ENCODE assay signal across 8 mouse cellular contexts in genomic region chr14:55873714-55874683, GRCm38 (mm10). TPM values are rescaled to one million over a fixed set of nuclear protein-coding genes. Genes with fewer than 3 reads are reported as not detected.
DNase-seq lines count a peak whose midpoint lies in the region; ATAC-seq and TF ChIP-seq lines count a peak whose summit lies in the region.

No protein-coding gene starts in this region.

- ATAC-seq in forebrain, embryonic 16.5 days: peak; percentile 51
- ATAC-seq in hematopoietic stem cell, adult 5-6 weeks (replicated peaks in 1 of 2; ENCODE audit: insufficient read depth in 1 of 2, low FRiP score in 2 of 2, low TSS enrichment in 1 of 2, low read depth in 1 of 2, poor library complexity in 2 of 2, severe bottlenecking in 2 of 2): peak; percentile 80 to 88
- peak; percentile 41 for ATAC-seq in lung, embryonic 14.5 days (ENCODE audit: insufficient read depth)
- peak; percentile 87 for ATAC-seq in neutrophil, adult 5-6 weeks (ENCODE audit: extremely low read depth, insufficient number of reproducible peaks, low FRiP score, poor library complexity, severe bottlenecking)

- no peak overlapping the region for H3K27ac ChIP-seq in forebrain, embryonic 16.5 days (ENCODE audit: low read length)
- H3K27ac ChIP-seq in layer of hippocampus, adult 2 months: no peak overlapping the region
- peak overlapping the region; percentile 12; the same call in 1 of the 2 replicates for H3K27ac ChIP-seq in lung, embryonic 14.5 days (ENCODE audit: low read depth)

- H3K27me3 ChIP-seq in forebrain, embryonic 16.5 days (replicated peaks; ENCODE audit: control insufficient read depth, insufficient read depth, low read length): no peaks in the 10 kb centered on the region
- H3K27me3 ChIP-seq in lung, embryonic 14.5 days (ENCODE audit: insufficient read depth, low read length): no peaks in the 10 kb centered on the region

- peaks cover 14% of the 10 kb centered on the region for H3K4me1 ChIP-seq in forebrain, embryonic 16.5 days (replicated peaks; ENCODE audit: control insufficient read depth, insufficient read depth, low read length)
- H3K4me1 ChIP-seq in lung, embryonic 14.5 days (ENCODE audit: insufficient read depth): peaks cover 18% of the 10 kb centered on the region; the same call in 1 of the 2 replicates

- H3K9ac ChIP-seq in forebrain, embryonic 16.5 days (replicated peaks; ENCODE audit: low read depth, low read length): peak overlapping the region; percentile 10
- peak overlapping the region; percentile 11; the same call in 1 of the 2 replicates for H3K9ac ChIP-seq in lung, embryonic 14.5 days

- TF ChIP-seq CTCF in layer of hippocampus, adult 2 months (conservative IDR thresholded peaks at IDR 0.05): peak; percentile 97
- peak; percentile 95 for TF ChIP-seq CTCF in lung, embryonic 14.5 days (IDR thresholded peaks at IDR 0.05; ENCODE audit: low read depth)

- DNase-seq in MEL-GATA-1-ER (ENCODE audit: extremely low read depth, low read depth): peak; percentile 71
- DNase-seq in cerebellum, adult 18-20 months: peak; percentile 91
- peak; percentile 68 to 82 for DNase-seq in layer of hippocampus, adult 2 months (ENCODE audit: low spot score in 2 of 2)
- DNase-seq in lung, embryonic 14.5 days: peak; percentile 88
- DNase-seq in thymus, postnatal 0 days (ENCODE audit: low spot score): peak; percentile 63

- WGBS in forebrain, embryonic 16.5 days: 15% methylated on average over 30 of the region's 30 CpGs
- 10% methylated on average over 30 of the region's 30 CpGs for WGBS in lung, embryonic 14.5 days

- H3K4me3 ChIP-seq in forebrain, embryonic 16.5 days (replicated peaks; ENCODE audit: low read length): peak overlapping the region; percentile 23; the same call in 1 of the 2 replicates
- H3K4me3 ChIP-seq in layer of hippocampus, adult 2 months: peak overlapping the region; percentile 46
- H3K4me3 ChIP-seq in lung, embryonic 14.5 days (ENCODE audit: low read depth, low read length): peak overlapping the region; percentile 19; the same call in 1 of the 2 replicates

- H3K36me3 ChIP-seq in forebrain, embryonic 16.5 days (ENCODE audit: control insufficient read depth, insufficient read depth): peaks cover 18% of the 10 kb centered on the region
- H3K36me3 ChIP-seq in lung, embryonic 14.5 days (ENCODE audit: insufficient read depth): peaks cover 42% of the 10 kb centered on the region

- H3K9me3 ChIP-seq in forebrain, embryonic 16.5 days (ENCODE audit: control insufficient read depth, low read length): no peaks in the 10 kb centered on the region
- no peaks in the 10 kb centered on the region for H3K9me3 ChIP-seq in lung, embryonic 14.5 days (ENCODE audit: low read depth, low read length)

- peak overlapping the region; percentile 37 for H3K4me2 ChIP-seq in forebrain, embryonic 16.5 days (ENCODE audit: low read length)
- peak overlapping the region; percentile 49 for H3K4me2 ChIP-seq in lung, embryonic 14.5 days

RNA-seq across cellular contexts. Expression of gene Cbln3, which starts 10.2 kb away (rescaled TPM):
- polyA plus RNA-seq in forebrain, embryonic 16.5 days (2015; fragmentation: Nextera tagmentation; extraction: Ambion mirVana): 0.14 and 0.21 TPM in 2 replicates
- 0.05 TPM in 1 of 2 replicates, not detected in the other for total RNA-seq in hematopoietic stem cell, adult 5-6 weeks (2017)
- under 1 TPM; 0.32 to 0.54 TPM for total RNA-seq in layer of hippocampus, adult 2 months (2021)
- 1.4 and 1.9 TPM in 2 replicates for polyA plus RNA-seq in lung, embryonic 14.5 days (2014; fragmentation: Nextera tagmentation; extraction: Ambion mirVana)
- total RNA-seq in neutrophil, adult 5-6 weeks (2017): 0.37 TPM in 1 of 2 replicates, not detected in the other
- polyA plus RNA-seq in thymus, postnatal 0 days (2015; fragmentation: Nextera tagmentation; extraction: Ambion mirVana): 0.05 and 0.12 TPM in 2 replicates

RNA-seq across cellular contexts. Expression of gene Khnyn, which starts 10.7 kb away (rescaled TPM):
- 10.3 and 11.1 TPM in 2 replicates for polyA plus RNA-seq in forebrain, embryonic 16.5 days (2015; fragmentation: Nextera tagmentation; extraction: Ambion mirVana)
- 40.6 and 50.5 TPM in 2 replicates for total RNA-seq in hematopoietic stem cell, adult 5-6 weeks (2017)
- total RNA-seq in layer of hippocampus, adult 2 months (2021): 10 to 100 TPM; 13.2 to 14.7 TPM
- 11.0 and 13.7 TPM in 2 replicates for polyA plus RNA-seq in lung, embryonic 14.5 days (2014; fragmentation: Nextera tagmentation; extraction: Ambion mirVana)
- 157 and 158 TPM in 2 replicates for total RNA-seq in neutrophil, adult 5-6 weeks (2017)
- polyA plus RNA-seq in thymus, postnatal 0 days (2015; fragmentation: Nextera tagmentation; extraction: Ambion mirVana): 8.5 and 9.8 TPM in 2 replicates

RNA-seq across cellular contexts. Expression of gene Nynrin, which starts 20.2 kb away (rescaled TPM):
- polyA plus RNA-seq in forebrain, embryonic 16.5 days (2015; fragmentation: Nextera tagmentation; extraction: Ambion mirVana): 11.3 and 13.2 TPM in 2 replicates
- total RNA-seq in hematopoietic stem cell, adult 5-6 weeks (2017): 13.0 and 13.1 TPM in 2 replicates
- total RNA-seq in layer of hippocampus, adult 2 months (2021): 1 to 10 TPM; 7.9 to 8.9 TPM
- polyA plus RNA-seq in lung, embryonic 14.5 days (2014; fragmentation: Nextera tagmentation; extraction: Ambion mirVana): 18.7 and 19.4 TPM in 2 replicates
- total RNA-seq in neutrophil, adult 5-6 weeks (2017): 0.23 and 0.25 TPM in 2 replicates
- polyA plus RNA-seq in thymus, postnatal 0 days (2015; fragmentation: Nextera tagmentation; extraction: Ambion mirVana): 1.7 and 2.4 TPM in 2 replicates

RNA-seq across cellular contexts. Expression of gene Sdr39u1, which starts 26.1 kb away (rescaled TPM):
- polyA plus RNA-seq in forebrain, embryonic 16.5 days (2015; fragmentation: Nextera tagmentation; extraction: Ambion mirVana): 102 and 128 TPM in 2 replicates
- total RNA-seq in hematopoietic stem cell, adult 5-6 weeks (2017): 10.3 and 27.3 TPM in 2 replicates
- 10 to 100 TPM; 63.5 to 78.7 TPM for total RNA-seq in layer of hippocampus, adult 2 months (2021)
- 44.3 and 47.2 TPM in 2 replicates for polyA plus RNA-seq in lung, embryonic 14.5 days (2014; fragmentation: Nextera tagmentation; extraction: Ambion mirVana)
- 9.7 and 16.3 TPM in 2 replicates for total RNA-seq in neutrophil, adult 5-6 weeks (2017)
- 72.5 and 74.8 TPM in 2 replicates for polyA plus RNA-seq in thymus, postnatal 0 days (2015; fragmentation: Nextera tagmentation; extraction: Ambion mirVana)

RNA-seq across cellular contexts. Expression of gene Nfatc4, which starts 51.1 kb away (rescaled TPM):
- polyA plus RNA-seq in forebrain, embryonic 16.5 days (2015; fragmentation: Nextera tagmentation; extraction: Ambion mirVana): 11.7 and 12.3 TPM in 2 replicates
- total RNA-seq in hematopoietic stem cell, adult 5-6 weeks (2017): 0.31 and 0.35 TPM in 2 replicates
- total RNA-seq in layer of hippocampus, adult 2 months (2021): 1 to 10 TPM; 2.6 TPM
- polyA plus RNA-seq in lung, embryonic 14.5 days (2014; fragmentation: Nextera tagmentation; extraction: Ambion mirVana): 58.8 and 66.1 TPM in 2 replicates
- total RNA-seq in neutrophil, adult 5-6 weeks (2017): not detected in 2 replicates
- polyA plus RNA-seq in thymus, postnatal 0 days (2015; fragmentation: Nextera tagmentation; extraction: Ambion mirVana): 1.7 and 2.2 TPM in 2 replicates
